Mouse (Mus musculus) small intestine, adult 2 months (tissue): Measurements from ENCODE around the gene Oas1a.
"Not testable (repeated sequence)": the region's sequence is repeated elsewhere in the genome, so short reads cannot be mapped to it uniquely, and the experiment has no call there.

ENCODE experiments used
- CTCF ChIP-seq: fragments of 200-500 bp; IDR thresholded peaks from 2 replicates; pipeline ENCODE4 v1.5.1; 2012; ENCODE audit warnings: low read depth, mild to moderate bottlenecking, control low read depth, inconsistent platforms, low read length, moderate library complexity, mixed read lengths; ENCODE audit not compliant: insufficient replicate concordance, insufficient read length; ENCODE audit errors: extremely low read depth
- POLR2A ChIP-seq: fragments of 200-500 bp; IDR thresholded peaks from 2 replicates; pipeline ENCODE4 v1.6.1; 2012; ENCODE audit warnings: low read depth, mild to moderate bottlenecking, control low read depth, inconsistent platforms, low read length, moderate library complexity

GRCm38 (mm10) chr5:120891566-120892242 lies 15.6 kb downstream of the Oas1a start:
- not testable (repeated sequence) for TF ChIP-seq CTCF, POLR2A
